Mouse (Mus musculus): ENCODE measurements around the gene Serpina9. TPM values are rescaled to one million over a fixed set of nuclear protein-coding genes. Genes with fewer than 3 reads are reported as not detected.

The Serpina9 gene
- total and polyA plus RNA-seq, 3 experiments = 0.06 TPM; not detected in 2

DNA sequence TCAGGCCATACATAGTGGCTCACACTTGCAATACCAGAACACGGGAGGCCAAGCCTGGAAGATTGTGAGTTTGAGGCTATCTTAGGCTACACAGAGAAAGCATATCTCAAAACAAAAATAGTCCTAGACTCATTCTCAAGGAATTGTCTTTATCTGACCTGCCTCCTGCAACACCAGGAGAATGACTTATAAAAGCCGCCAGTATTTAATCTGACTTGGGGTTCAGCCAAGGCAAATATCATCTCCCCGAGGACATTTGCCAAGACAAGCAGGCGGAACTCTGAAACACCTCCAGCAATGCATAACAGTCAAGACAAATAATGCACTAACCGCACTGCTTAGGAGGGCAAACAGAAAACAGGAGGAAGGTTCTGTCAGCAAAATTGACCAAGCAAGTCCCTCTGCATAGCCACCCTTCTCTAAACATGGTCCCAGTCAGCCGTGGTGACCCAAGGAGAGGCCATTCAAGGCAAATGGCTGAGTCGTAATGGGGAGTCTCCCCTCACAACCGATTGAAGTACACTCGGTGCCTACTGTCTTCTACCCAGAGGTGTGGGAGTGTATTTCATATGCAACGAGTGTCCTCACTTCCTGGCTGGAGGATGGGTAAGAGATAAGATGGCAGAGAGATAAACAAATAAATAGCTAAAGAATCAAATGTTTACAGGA, 10.9 kb downstream of the Serpina9 start:
- Histone ChIP-seq H3K27ac (ENCODE audit: control insufficient read depth, low read depth, low read length) (peak overlapping the region; percentile 85), H3K4me1 (ENCODE audit: control insufficient read depth in 1 of 2, insufficient read depth in 2 of 2, low read length in 2 of 2) (no peaks in the 10 kb centered on the region), H3K4me3 (ENCODE audit: control insufficient read depth in 1 of 2, insufficient read depth in 1 of 2, low read depth in 2 of 2, low read length in 2 of 2) (no peak overlapping the region), H3K79me2 (ENCODE audit: control insufficient read depth, insufficient read depth, low read length, poor library complexity) (no peaks in the 10 kb centered on the region), H3K36me3 (ENCODE audit: control insufficient read depth in 1 of 2, insufficient read depth in 2 of 2, low read length in 2 of 2) (no peaks in the 10 kb centered on the region), H3K9me3 (replicated peaks; ENCODE audit: insufficient read depth, low read length) (no peaks in the 10 kb centered on the region), H3K9ac (ENCODE audit: control insufficient read depth, low read depth, low read length, poor library complexity, severe bottlenecking) (peak overlapping the region; percentile 11; the same call in 1 of the 2 replicates), H3K27me3 (ENCODE audit: control insufficient read depth in 1 of 2, insufficient read depth in 2 of 2, low read length in 2 of 2) (no peaks in the 10 kb centered on the region)
- peak; percentile 52 for DNase-seq (ENCODE audit: low read depth, low spot score)
- TF ChIP-seq NRF1 (IDR thresholded peaks at IDR 0.05; ENCODE audit: insufficient read depth, low read depth, low read length, poor library complexity, severe bottlenecking) (no peak), MEF2A (IDR thresholded peaks at IDR 0.05; ENCODE audit: extremely low read depth, insufficient replicate concordance, low read depth, low read length, poor library complexity, severe bottlenecking) (no peak), ZC3H11A (IDR thresholded peaks at IDR 0.05; ENCODE audit: low read depth, low read length) (no peak), ELF1 (IDR thresholded peaks at IDR 0.05; ENCODE audit: low read depth, low read length) (no peak), ETS1 (IDR thresholded peaks at IDR 0.05; ENCODE audit: low read depth, low read length) (peak; percentile 56; the same call in 1 of the 2 replicates), RCOR1 (IDR thresholded peaks at IDR 0.05; ENCODE audit: low read depth, low read length) (no peak), MYC (IDR thresholded peaks at IDR 0.05; ENCODE audit: low read depth, low read length) (no peak), MXI1 (IDR thresholded peaks at IDR 0.05; ENCODE audit: low read depth, low read length) (no peak), TCF12 (IDR thresholded peaks at IDR 0.05; ENCODE audit: low read depth, low read length) (no peak), TBP (IDR thresholded peaks at IDR 0.05; ENCODE audit: low read depth, low read length) (no peak), BHLHE40 (IDR thresholded peaks at IDR 0.05; ENCODE audit: borderline replicate concordance, low read depth, low read length) (no peak), RAD21 (IDR thresholded peaks at IDR 0.05; ENCODE audit: low read depth, low read length) (no peak), EP300 (IDR thresholded peaks at IDR 0.05; ENCODE audit: low read depth in 1 of 2, low read length in 2 of 2) (peak; percentile 22 to 64; a peak in 3 of 4 replicates), MAX (IDR thresholded peaks at IDR 0.05; ENCODE audit: low read length) (no peak), GATA1 (IDR thresholded peaks at IDR 0.05; ENCODE audit: low read depth, low read length) (peak; percentile 50)

DNA sequence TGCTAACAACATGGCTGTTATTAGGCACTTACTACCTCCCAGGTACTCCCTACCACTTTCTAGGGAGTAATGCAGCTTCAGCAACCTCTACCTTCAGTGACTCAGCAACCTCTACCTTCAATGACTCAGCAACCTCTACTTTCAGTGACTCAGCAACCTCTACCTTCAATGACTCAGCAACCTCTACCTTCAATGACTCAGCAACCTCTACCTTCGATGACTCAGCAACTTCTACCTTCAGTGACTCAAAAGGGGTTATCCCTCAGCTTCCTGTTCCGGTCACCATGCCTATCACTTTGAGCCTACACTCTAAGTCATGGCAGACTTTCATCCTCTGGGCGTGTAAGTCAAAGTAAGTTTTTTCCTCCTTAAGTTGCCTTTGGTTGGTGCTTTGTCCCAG, 13.0 kb downstream of the Serpina9 start:
- H3K27ac ChIP-seq (ENCODE audit: control insufficient read depth, low read depth, low read length) = peak overlapping the region; percentile 28; the same call in 1 of the 2 replicates
- no peaks in the 10 kb centered on the region for H3K27me3 ChIP-seq (ENCODE audit: control insufficient read depth in 1 of 2, insufficient read depth in 2 of 2, low read length in 2 of 2)
- H3K4me3 ChIP-seq (ENCODE audit: control insufficient read depth in 1 of 2, insufficient read depth in 1 of 2, low read depth in 2 of 2, low read length in 2 of 2) = no peak overlapping the region
- no peaks in the 10 kb centered on the region for H3K9me3 ChIP-seq (replicated peaks; ENCODE audit: insufficient read depth, low read length)
- H3K79me2 ChIP-seq (ENCODE audit: control insufficient read depth, insufficient read depth, low read length, poor library complexity) = no peaks in the 10 kb centered on the region
- peak; percentile 88 for TF ChIP-seq GABPA (IDR thresholded peaks at IDR 0.05; ENCODE audit: low read depth, low read length)
- peak in 1 of 2 experiments; percentile 45; a peak in 2 of 4 replicates for TF ChIP-seq EP300 (IDR thresholded peaks at IDR 0.05; ENCODE audit: low read depth in 1 of 2, low read length in 2 of 2)
- TF ChIP-seq MAFK (IDR thresholded peaks at IDR 0.05; ENCODE audit: borderline replicate concordance, low read depth, low read length) = peak; percentile 85
- TF ChIP-seq TBP (IDR thresholded peaks at IDR 0.05; ENCODE audit: low read depth, low read length) = no peak
- TF ChIP-seq USF2 (IDR thresholded peaks at IDR 0.05; ENCODE audit: borderline replicate concordance in 1 of 2, insufficient read depth in 1 of 2, low read depth in 1 of 2, low read length in 2 of 2) = no peak
- peak; percentile 86 for TF ChIP-seq ETS1 (IDR thresholded peaks at IDR 0.05; ENCODE audit: low read depth, low read length)
- H3K36me3 ChIP-seq (ENCODE audit: control insufficient read depth in 1 of 2, insufficient read depth in 2 of 2, low read length in 2 of 2) = no peaks in the 10 kb centered on the region
- no peak overlapping the region for H3K9ac ChIP-seq (ENCODE audit: control insufficient read depth, low read depth, low read length, poor library complexity, severe bottlenecking)
- H3K4me1 ChIP-seq (ENCODE audit: control insufficient read depth in 1 of 2, insufficient read depth in 2 of 2, low read length in 2 of 2) = no peaks in the 10 kb centered on the region
- DNase-seq (ENCODE audit: low read depth, low spot score) = peak; percentile 54
